Mouse (Mus musculus) testis, postnatal 10 days (tissue): Measurements from ENCODE around the gene Zfpl1.
"Not testable (repeated sequence)": the region's sequence is repeated elsewhere in the genome, so short reads cannot be mapped to it uniquely, and the experiment has no call there.

ENCODE experiments used
- DNase-seq: peaks from one replicate; pipeline ENCODE4 v3.0.0; 2021; ENCODE audit warnings: low spot score

Zfpl1 gene

DNA sequence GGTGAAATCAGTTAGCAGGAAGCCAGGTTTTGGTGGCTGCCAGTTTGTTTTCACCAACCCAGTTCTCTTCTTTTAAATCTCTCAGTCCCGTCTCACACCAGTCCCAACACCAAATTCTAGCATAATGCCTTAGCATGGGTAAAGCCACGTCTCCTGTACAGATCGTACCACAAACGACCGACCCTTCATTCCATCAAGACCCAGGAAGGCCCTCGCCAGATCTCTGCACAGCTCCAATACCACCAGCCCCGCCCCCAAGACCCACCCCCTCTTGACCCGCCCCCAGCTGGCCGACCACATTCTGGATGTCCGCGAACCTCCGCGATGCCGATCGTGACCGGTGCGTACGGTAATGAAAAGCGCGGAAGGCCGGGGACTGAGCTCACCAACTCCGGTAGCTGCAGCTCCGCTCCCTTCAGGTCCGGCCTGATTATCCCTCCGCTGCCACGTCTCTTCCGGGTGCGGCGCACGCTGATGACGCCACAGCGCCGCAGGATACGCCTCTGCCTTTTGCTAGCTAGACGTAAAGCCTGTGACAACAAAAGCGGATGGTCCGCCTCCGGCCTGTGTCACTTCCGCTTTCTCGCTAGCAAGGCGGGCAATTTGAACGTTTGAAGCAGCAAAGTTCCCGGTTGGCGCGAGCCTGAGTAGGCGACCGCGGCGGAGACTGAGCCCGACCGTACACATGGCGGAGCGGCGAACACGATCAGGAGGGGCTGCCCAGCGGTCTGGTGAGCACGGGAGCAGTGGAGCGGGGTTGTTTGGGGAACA lies at the start of gene Zfpl1, which contains the start of gene Cdca5:
TSS of gene Zfpl1 (minus strand) at position 479 of the 771 bp plus-strand sequence.
TSS of gene Cdca5 (plus strand) at position 506 of the 771 bp plus-strand sequence.
- DNase-seq, result peak; percentile 95

DNA sequence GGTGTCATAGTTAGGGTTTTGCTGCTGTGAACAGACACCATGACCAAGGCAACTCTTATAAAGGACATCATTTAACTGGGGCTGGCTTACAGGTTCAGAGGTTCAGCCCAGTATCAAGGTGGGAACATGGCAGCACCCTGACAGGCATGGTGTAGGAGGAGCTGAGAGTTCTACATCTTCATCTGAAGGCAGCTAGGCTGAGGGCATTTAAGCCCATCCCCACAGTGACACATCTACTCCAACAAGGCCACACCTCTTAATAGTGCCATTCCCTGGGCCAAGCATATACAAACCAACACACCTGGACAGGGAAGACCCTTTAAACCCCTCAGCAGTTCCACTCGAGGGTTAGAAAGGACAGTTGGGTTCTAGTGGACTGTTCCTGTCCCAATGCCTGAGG lies 48.4 kb upstream of the Zfpl1 start:
- not testable (repeated sequence) for DNase-seq

DNA sequence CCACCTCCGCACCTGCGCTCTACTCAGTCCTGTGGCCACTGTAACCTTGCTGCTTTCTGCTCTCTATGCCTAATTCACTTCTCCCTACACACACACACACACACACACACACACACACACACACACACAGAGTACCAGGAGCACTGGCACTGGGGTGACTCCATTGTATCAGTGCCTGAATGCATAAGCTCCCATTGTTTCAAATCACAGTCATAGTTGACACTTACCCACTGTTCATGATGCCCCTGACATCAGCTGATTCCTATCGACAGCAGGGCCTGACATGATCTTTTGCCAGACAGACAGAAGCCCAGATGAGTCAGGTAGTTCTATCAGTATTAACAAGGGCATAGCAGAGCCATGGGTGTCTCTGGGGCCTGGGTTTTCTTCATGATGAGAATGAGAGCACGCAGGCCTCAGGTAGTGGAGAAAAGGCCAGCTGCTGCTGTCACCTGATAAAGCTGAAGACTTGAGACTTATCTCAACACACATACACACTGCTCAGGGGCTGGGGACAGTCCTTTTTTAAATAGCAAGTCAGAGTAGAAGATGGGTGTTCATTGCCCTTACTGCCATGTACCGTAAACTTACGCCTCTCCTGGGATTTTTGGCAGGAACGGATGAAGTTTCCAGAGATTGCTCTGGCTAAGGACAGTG lies 47.5 kb upstream of the Zfpl1 start:
- no peak for DNase-seq

DNA sequence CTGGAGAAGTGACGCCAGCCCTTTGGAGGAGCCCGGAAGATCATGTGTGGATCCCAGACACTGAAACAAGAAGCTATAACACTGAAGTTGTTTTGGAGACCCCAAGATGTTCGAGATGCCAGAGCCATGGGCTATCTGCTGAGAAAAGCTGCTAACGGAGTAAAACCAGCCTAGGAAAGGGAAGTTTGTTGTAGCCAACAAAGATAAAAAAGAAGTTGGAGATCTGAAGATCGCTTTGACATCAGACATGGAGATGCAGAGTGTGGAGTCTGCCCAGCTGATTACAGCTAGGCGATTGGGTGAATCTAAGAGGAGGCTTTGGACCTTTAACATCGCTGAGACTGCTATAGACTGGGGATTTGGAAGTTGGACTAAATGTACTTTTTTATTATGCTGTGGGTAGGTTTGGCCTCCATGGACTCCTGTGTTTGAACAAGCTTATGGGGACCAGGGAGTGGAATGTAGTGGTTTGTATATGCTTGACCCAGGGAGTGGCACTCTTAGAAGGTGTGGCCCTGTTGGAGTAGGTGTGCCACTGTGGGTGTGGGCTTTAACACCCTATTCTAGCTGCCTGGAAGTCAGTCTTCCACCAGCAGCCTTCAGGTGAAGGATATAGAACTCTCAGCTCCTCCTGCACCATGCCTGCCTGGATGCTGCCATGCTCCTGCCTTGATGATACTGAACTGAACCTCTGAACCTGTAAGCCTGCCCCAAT lies 45.8 kb upstream of the Zfpl1 start:
- DNase-seq, result not testable (repeated sequence)

DNA sequence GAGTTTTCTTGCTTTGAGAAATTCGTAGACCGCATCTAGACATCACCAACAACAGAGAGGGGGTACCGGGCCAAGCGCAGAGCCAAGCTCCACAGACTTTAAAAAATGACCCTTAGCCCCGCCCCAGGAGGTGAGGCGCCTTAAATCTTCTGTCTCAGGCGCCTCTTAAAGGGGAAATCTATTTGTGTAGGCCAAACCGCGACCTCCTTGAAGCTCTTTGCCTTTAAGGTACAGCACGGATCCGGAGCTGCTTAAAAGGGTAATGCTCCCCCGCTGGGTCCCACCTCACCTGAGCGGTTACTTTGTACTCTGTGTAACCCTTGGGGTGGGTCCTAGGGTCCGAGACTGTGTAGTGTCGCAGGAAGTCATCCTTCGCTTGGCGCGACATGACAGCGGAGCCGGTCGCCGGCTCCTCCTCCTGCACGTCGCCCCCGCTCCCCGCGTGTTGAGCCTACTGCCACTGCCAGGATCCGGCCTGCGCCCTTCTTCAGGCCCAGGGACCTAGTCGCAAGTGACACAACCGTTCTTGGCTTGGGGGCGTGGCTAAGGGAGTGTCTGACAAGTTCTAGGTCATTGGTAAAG lies 43.1 kb upstream of the Zfpl1 start, which contains the start of gene Snx15:
TSS of gene Snx15 (minus strand) at position 545 of the 582 bp plus-strand sequence.
- DNase-seq, result peak; percentile 95

DNA sequence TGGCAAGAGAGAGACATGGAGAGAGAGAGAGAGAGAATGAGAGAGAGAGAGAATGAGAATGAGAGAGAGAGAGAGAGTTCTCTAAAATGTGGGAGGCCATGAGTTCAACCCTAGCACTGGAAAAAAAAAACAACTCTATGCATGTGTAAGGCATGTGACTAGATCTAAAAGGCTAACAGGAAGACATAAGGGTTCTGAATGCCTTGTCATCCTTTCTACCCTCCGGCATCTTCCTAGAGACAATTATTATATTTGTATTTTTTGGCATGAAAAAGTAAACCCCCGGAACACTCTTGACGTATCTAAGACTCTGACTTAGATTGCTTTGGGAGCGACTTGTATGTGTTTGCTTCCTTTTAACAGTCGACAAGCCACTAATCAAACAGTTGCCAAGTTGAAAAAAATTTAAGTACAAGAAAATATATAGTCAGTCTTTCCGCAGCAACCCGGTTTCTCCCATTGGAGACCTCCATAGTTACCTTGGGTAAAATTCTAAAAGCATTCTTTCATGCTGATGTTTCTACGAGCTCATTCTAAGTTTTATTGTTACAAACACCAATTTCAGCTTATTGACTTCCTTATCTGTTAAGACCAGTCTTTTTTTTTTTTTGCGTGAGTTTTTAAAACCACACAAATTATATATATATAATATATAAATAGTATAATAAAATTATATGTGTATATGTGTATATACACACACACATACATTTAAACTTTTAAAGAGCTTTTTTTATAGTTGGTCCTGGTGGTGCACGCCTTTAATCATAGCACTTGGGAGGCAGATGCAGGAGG lies 42.2 kb upstream of the Zfpl1 start:
- DNase-seq, result no peak

DNA sequence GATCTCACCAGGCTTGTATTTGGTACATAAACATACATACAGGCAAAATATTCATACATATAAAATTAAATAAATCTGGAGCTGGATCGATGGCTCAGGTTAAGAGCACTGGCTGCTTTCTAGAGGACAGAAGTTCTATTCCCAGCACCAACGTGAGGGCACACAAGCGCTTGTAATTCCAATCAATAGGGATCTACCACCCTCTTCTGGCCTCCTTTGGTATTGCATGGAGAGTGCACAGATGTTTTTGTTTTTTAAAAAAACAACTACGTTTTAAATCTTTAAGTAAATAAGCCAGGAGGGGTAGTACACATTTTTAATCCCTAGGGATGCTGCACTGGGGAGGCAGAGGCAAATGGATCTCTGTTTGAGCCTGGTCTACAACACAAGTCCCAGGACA lies 41.5 kb upstream of the Zfpl1 start:
- DNase-seq, result peak; percentile 75

DNA sequence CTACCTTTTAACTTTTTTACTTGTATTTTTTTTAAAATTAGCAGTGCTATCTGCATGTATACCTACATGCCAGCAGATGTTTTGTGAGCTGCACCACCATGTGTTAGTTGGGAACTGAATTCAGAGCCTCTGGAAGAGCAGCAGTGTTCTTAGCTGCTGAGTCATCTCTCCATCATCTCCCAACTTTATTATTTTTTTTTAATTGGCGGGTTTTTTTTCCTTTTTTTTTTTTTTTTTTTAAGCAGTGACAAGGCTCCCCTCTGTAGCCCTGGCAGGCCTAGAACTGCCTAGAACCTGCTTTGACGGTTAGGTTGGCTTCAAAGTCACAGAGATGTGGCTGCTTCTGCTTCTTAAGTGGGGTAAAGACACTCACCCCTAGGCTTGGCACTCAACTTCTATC lies 40.1 kb upstream of the Zfpl1 start:
- DNase-seq, result no peak

DNA sequence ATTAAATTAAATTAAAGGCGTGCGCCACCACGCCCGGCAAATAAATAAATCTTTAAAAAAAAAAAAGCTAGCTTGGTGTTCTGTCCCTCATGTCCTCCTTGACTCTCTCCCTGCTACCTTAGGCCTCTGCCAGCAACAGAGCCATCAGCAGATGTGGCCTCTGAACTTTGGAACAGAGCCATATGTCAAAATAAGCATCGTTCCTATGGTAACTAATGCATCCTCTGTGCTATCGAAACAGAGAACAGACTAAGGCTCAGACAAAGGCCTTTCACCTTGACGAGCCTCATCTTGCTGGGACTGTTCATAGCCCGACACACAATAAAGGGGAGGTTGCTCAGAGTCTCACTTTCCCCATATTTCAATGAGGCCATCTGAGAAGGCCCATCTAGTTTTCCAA lies 38.6 kb upstream of the Zfpl1 start:
- DNase-seq, result no peak

DNA sequence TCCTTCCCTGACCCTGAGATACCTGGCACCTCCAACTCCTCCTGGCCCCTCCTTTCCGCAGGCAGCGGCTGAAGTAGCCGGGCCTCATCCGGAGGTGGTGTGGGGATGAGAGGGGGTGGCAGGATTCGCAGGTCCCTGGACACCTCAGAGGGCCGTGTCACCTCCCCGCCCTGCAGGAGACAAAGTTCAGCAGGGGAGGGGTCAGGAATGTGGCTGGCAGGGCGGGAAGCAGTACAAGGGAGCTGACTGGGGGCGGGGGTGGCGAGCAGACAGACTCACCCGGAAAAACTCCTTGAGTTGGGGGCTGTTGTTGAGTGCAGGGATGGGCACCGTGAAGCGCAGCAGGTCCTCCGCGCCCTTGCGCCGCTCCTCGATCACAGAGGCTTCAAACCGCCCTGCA lies 37.0 kb upstream of the Zfpl1 start:
- DNase-seq, result no peak

DNA sequence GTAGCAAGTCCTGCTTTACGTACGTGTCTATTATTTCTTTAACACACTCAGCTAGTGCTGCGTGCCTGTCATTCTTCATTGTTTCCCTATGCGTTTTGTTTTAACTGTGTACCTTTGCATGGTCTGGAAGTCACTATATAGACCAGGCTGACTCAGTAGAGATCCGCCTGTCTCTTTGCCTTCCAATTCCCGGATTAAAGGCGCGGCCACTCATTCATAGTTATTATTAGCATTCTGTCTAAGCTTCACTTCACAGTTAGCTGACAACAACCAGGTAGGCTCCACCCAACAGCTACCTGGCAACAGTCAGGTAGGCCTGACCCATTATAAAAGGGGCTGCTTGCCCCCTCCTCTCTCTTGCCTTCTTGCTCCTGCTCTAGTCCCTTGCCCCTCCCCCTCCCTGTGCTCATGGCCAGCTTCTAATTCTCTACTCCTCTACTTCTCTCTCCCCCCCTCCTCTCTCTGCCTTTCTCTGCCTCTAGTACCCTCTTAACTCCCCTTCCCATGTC lies 34.0 kb upstream of the Zfpl1 start:
- peak; percentile 65 for DNase-seq

DNA sequence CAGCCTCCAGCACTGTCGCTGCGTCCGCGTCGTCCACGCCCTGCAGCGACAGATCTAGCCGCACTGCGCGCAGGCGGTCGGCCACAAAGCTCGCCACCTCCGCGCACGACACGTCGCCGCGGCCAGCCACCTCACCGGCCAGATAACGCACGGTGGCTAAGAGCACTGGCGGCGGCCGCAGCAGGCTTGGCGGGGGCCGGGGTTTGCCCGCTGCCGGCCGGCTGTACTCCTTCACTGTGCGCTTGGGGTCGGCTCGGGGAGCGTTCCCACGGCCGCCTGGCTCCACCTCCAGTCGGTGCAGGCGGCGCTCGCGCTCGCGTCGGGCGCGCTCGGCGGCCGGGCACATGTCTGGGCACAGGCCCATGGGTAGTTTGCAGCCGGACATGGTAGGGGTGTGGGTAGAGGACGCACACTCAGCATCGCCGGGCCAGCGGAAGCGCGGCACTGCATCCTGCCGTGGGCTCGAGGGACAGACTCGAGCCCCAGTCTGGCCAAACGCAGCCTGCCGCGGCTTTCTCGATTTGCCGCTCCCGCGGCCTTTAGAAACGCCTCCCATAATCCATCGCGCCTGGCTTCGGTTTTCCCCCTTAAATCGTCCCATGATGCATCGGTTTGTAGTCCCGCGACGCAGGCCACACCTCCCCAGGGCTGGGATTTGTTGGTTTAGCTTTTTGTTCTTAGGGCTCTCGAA lies 33.4 kb upstream of the Zfpl1 start, which contains the start of gene Sac3d1:
TSS of gene Sac3d1 (minus strand) at position 665 of the 691 bp plus-strand sequence.
- peak; percentile 90 for DNase-seq

DNA sequence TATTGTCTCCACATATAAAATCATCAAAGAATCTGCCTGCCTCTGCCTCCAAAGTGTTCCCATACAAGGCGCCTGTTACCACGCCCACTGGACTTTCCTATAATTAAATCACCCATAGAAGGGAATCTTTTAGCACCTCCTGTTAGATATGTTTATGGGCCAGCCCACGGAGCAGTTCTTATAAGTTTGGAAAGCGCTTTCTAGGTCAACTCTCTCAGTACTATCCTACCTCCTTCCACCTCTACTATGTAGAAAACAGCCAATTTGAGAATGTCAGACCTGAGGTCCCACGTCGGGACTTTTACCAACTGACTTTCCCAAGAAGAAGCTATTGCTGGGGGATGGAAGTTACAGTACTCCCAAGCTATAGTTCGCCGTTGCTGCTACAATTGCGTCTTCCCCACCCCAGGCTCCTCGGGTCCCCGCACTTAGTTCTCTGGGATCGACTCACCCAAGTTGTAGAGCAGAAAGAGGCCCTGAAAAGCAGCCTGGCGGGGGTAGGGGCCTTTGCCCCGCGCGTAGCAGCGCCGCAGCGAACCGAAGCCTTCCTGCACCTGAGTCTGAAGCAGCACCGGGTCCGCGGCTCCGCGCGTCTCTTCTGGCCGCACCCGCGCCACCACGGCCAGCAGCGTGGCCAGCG lies 32.7 kb upstream of the Zfpl1 start:
- no peak for DNase-seq

DNA sequence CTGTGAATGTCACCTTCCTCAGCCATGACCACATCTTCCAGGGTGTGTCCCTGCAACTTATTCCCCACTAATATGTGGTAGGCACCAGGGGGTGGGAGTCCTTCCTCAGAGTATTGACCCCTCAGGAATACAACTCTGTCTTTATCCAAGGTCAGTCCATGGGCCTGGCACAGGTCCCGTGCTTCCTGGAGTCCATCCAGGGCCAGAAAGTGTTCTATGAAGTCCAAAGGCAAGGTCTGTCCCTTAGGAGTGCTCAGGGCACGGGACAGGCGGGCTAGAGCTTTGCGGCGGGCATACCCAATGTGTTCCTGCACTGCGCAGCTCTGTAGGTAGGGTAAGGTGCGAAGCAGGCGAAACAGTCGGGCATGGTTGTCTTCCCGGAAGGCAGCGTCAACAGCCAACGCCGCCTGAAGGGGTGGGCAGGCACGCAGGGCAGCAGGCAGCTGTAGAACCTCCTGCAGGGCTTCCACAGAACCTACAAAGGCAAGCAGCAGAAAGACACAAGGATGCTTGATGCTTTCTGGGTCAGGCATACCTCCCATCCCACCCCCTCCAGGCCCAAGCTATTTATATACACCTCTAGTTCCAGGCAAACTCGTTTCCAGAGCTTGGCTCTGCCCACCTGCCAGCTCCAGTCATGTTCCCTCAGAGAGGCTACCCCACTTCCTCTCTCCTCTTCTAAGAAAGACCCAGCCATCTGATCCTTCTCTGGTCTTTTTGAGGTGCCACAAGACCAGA lies 31.5 kb upstream of the Zfpl1 start:
- no peak for DNase-seq

DNA sequence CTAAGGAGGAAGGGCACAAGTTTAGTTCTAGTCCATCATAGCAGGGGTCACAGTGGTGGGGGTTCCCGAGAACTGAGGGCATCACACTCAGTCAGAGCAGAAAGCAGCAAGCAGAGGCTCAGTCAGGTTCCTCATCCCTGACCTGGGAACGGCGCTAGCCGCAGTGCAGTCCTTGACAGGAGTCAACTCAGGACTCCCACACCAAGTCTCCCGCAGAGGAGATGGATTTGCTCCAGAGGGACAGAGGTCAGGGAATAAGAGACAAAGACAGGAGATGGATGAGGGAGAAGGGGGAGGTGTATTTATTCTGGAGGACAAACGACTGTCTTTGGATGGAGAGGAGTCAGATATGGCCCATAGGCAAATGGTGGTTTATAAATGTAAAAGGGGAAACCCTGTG lies 28.4 kb upstream of the Zfpl1 start:
- peak; percentile 40 for DNase-seq

DNA sequence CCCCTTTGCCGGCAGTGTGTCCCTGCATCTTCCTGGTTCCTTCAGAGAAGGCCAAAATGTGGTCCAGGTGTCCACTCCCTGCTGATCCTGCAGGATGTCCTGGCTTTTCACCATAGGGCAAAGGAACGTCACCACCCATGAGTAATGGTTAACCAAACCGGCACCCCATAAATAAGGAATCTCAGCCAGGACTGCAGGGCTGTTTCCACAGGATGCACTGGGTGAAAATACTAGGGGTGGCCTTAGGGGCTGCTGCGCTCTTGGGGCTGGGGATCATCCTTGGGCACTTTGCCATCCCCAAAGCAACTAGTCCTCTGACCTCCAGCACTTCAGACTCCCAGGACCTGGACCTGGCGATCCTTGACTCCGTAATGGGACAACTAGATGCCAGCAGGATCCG lies 20.8 kb upstream of the Zfpl1 start, which contains the start of gene Naaladl1:
TSS of gene Naaladl1 (plus strand) at position 197 of the 400 bp plus-strand sequence.
- DNase-seq, result no peak

DNA sequence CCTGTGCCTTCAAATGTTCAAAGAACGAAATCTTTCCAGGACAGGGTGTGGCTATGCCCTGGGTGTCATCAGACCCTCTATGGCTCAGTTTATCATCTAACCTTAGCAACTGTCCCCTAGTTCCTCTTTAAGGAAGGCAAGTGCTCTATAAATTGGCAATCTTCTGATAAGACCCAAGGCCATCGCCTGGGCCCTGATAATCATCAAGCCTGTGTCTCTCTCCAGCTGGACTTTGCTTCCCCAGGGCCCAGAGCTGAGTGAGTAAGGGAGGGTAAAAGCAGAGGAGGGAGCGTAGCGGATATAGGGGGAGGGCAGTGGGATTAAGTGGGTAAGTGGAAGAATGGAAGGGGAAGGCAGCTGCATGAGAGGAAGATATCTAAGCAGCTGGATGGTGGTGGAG lies 19.7 kb upstream of the Zfpl1 start:
- no peak for DNase-seq

DNA sequence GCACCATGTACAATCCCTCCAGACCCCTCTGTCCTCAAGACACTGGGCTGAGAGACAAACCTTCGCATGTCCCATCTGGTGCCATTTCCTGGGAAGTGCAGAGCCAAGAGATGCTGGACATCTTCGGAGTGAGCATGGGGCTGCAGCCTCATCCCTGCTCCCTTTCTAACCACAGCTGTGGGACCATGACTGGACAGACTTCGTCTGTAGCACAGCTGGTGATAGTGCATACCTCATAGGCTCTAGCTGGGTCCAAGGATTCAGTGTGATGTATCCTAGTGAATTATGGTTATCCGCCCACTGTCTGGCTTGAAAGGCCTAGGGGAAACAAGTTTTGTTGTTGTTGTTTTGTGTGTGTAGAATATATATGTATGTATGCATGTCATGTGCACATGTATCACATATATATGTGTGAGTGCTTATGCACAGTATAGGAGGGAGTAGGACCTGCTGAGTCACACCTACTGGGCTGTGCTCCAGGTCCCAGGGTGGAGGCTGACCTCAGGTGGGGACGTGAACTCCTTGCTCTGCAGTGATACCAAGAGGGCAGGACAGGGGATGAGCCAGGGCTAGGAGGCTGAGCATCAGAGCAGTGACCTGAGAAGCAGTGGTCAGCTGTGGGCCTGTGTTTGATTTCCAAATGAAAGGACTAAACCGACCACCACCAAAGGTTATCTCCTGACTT lies 17.6 kb upstream of the Zfpl1 start:
- no peak for DNase-seq

DNA sequence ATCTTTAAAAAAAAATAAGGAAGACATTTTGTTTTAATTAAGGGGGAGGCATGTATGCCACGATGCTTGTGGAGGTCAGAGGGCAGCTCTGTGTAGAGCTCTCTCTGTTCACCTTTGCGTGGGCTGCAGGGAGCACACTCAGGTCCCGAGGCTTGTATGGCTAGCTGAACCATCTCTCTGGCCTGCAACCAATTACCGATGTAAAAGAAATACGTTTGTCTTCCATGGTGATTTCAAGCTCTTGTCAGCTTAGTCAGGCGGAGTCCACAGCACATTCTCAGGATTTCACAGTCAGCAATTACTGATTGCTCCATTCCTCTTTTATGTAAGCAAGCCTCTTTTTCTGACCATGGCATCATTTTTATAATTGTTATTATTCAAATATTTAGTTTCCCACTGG lies 16.4 kb upstream of the Zfpl1 start:
- DNase-seq, result no peak
